Mouse (Mus musculus): ENCODE measurements around the gene Trappc4. TPM values are rescaled to one million over a fixed set of nuclear protein-coding genes. Genes with fewer than 3 reads are reported as not detected.

The Trappc4 gene
- polyA plus RNA-seq (2015; fragmentation: Nextera tagmentation; extraction: Ambion mirVana) = 264 and 298 TPM in 2 replicates

GRCm38 (mm10) chr9:44406906-44407751 is at the start of gene Trappc4, which contains the start of gene Rps25:
Gene Trappc4, minus strand, starts transcription at chr9:44407600.
Gene Rps25, plus strand, starts transcription at chr9:44407139.

GRCm38 (mm10) chr9:44454891-44455220 is 47.5 kb upstream of the Trappc4 start, which contains the start of gene Upk2:
Gene Upk2, minus strand, starts transcription at chr9:44454976.

GRCm38 (mm10) chr9:44440961-44441360 is 33.6 kb upstream of the Trappc4 start, which contains the start of gene Foxr1:
Gene Foxr1, minus strand, starts transcription at chr9:44441136.

GRCm38 (mm10) chr9:44418519-44419385 is 11.4 kb upstream of the Trappc4 start, which contains the start of gene Ccdc84:
Gene Ccdc84, minus strand, starts transcription at chr9:44418569.

GRCm38 (mm10) chr9:44396684-44397411 is 10.6 kb downstream of the Trappc4 start, which contains the start of gene Slc37a4:
Gene Slc37a4, plus strand, starts transcription at chr9:44396852.

GRCm38 (mm10) chr9:44379054-44379834 is 28.2 kb downstream of the Trappc4 start, which contains the start of gene Hyou1:
Gene Hyou1, plus strand, starts transcription at chr9:44379490.

GRCm38 (mm10) chr9:44361190-44361917 is 46.0 kb downstream of the Trappc4 start, which contains the start of gene Vps11:
Gene Vps11, minus strand, starts transcription at chr9:44361670.

Small RNA genes lying within 50 kb of the gene (microRNA-seq; reads per million reads assigned to microRNA genes)
- gene Mir7085 = not detected

Other genes with a start within 250 kb of the Trappc4 start
- gene Cbl, start 173.6 kb downstream of the Trappc4 start, polyA plus RNA-seq (2015; fragmentation: Nextera tagmentation; extraction: Ambion mirVana) = 11.6 and 14.1 TPM in 2 replicates
- gene Ccdc153, start 166.9 kb downstream of the Trappc4 start, polyA plus RNA-seq (2015; fragmentation: Nextera tagmentation; extraction: Ambion mirVana) = 2.4 and 3.0 TPM in 2 replicates
- 0.19 and 0.31 TPM in 2 replicates for gene Pdzd3, start 156.1 kb downstream of the Trappc4 start, polyA plus RNA-seq (2015; fragmentation: Nextera tagmentation; extraction: Ambion mirVana)
- gene Nlrx1, start 139.0 kb downstream of the Trappc4 start, polyA plus RNA-seq (2015; fragmentation: Nextera tagmentation; extraction: Ambion mirVana) = 5.8 and 6.6 TPM in 2 replicates
- 26.9 and 28.9 TPM in 2 replicates for gene Abcg4, start 119.0 kb downstream of the Trappc4 start, polyA plus RNA-seq (2015; fragmentation: Nextera tagmentation; extraction: Ambion mirVana)
- gene Hinfp, start 101.9 kb downstream of the Trappc4 start, polyA plus RNA-seq (2015; fragmentation: Nextera tagmentation; extraction: Ambion mirVana) = 12.9 and 14.0 TPM in 2 replicates
- gene C2cd2l, start 87.3 kb downstream of the Trappc4 start, polyA plus RNA-seq (2015; fragmentation: Nextera tagmentation; extraction: Ambion mirVana) = 21.9 and 24.4 TPM in 2 replicates
- gene Dpagt1, start 81.6 kb downstream of the Trappc4 start, polyA plus RNA-seq (2015; fragmentation: Nextera tagmentation; extraction: Ambion mirVana) = 28.9 and 31.0 TPM in 2 replicates
- gene H2afx, start 72.9 kb downstream of the Trappc4 start, polyA plus RNA-seq (2015; fragmentation: Nextera tagmentation; extraction: Ambion mirVana) = 103 and 104 TPM in 2 replicates
- 53.4 and 54.7 TPM in 2 replicates for gene Hmbs, start 63.4 kb downstream of the Trappc4 start, polyA plus RNA-seq (2015; fragmentation: Nextera tagmentation; extraction: Ambion mirVana)
- gene Vps11, start 45.9 kb downstream of the Trappc4 start, polyA plus RNA-seq (2015; fragmentation: Nextera tagmentation; extraction: Ambion mirVana) = 32.3 and 36.0 TPM in 2 replicates
- gene Hyou1, start 28.1 kb downstream of the Trappc4 start, polyA plus RNA-seq (2015; fragmentation: Nextera tagmentation; extraction: Ambion mirVana) = 17.0 and 18.1 TPM in 2 replicates
- gene Slc37a4, start 10.7 kb downstream of the Trappc4 start, polyA plus RNA-seq (2015; fragmentation: Nextera tagmentation; extraction: Ambion mirVana) = 50.7 and 59.3 TPM in 2 replicates
- 1,331 and 1,463 TPM in 2 replicates for gene Rps25, start 461 bp downstream of the Trappc4 start, polyA plus RNA-seq (2015; fragmentation: Nextera tagmentation; extraction: Ambion mirVana)
- gene Ccdc84, start 11.0 kb upstream of the Trappc4 start, polyA plus RNA-seq (2015; fragmentation: Nextera tagmentation; extraction: Ambion mirVana) = 25.8 and 30.9 TPM in 2 replicates
- not detected in 2 replicates for gene Foxr1, start 33.5 kb upstream of the Trappc4 start, polyA plus RNA-seq (2015; fragmentation: Nextera tagmentation; extraction: Ambion mirVana)
- gene Upk2, start 47.4 kb upstream of the Trappc4 start, polyA plus RNA-seq (2015; fragmentation: Nextera tagmentation; extraction: Ambion mirVana) = not detected in 2 replicates
- gene Bcl9l, start 75.2 kb upstream of the Trappc4 start, polyA plus RNA-seq (2015; fragmentation: Nextera tagmentation; extraction: Ambion mirVana) = 9.8 and 9.9 TPM in 2 replicates
- not detected in 2 replicates for gene Cxcr5, start 154.3 kb upstream of the Trappc4 start, polyA plus RNA-seq (2015; fragmentation: Nextera tagmentation; extraction: Ambion mirVana)
- gene Ddx6, start 197.3 kb upstream of the Trappc4 start, polyA plus RNA-seq (2015; fragmentation: Nextera tagmentation; extraction: Ambion mirVana) = 21.4 and 21.7 TPM in 2 replicates